Mouse (Mus musculus) hindbrain, embryonic 11.5 days (tissue): Measurements from ENCODE around the gene Elmo2. TPM values are rescaled to one million over a fixed set of nuclear protein-coding genes. Genes with fewer than 3 reads are reported as not detected.

Experiments
- ATAC-seq: fragments of 200-750 bp; cut with Nextera tagmentation; 2 replicates; pipeline ENCODE4 v1.8.0; 2017; ENCODE audit warnings: mild to moderate bottlenecking, moderate TSS enrichment, moderate library complexity; ENCODE audit not compliant: low FRiP score
- DNase-seq: peaks from one replicate; pipeline ENCODE4 v3.0.0-alpha.2; 2015; ENCODE audit warnings: low spot score
- H3K27ac ChIP-seq: fragments of 300-500 bp; sonication (generic); 2 replicates; pipeline ENCODE4 v1.5.1; 2014; ENCODE audit warnings: mild to moderate bottlenecking, low read depth, low read length
- H3K27me3 ChIP-seq: fragments of 300-500 bp; sonication (generic); 2 replicates; pipeline ENCODE4 v1.6.1; 2014; ENCODE audit warnings: mild to moderate bottlenecking, low read length, moderate library complexity, mixed read lengths; ENCODE audit not compliant: control insufficient read depth, insufficient read depth
- H3K36me3 ChIP-seq: fragments of 300-500 bp; sonication (generic); 2 replicates; pipeline ENCODE4 v1.6.1; 2014; ENCODE audit warnings: mild to moderate bottlenecking, low read length, moderate library complexity, mixed read lengths; ENCODE audit not compliant: control insufficient read depth, insufficient read depth
- H3K4me1 ChIP-seq: fragments of 300-500 bp; sonication (generic); replicated peaks from 2 replicates; pipeline ENCODE4 v1.6.1; 2014; ENCODE audit warnings: low read length, mixed read lengths; ENCODE audit not compliant: control insufficient read depth, insufficient read depth
- H3K4me2 ChIP-seq: fragments of 300-500 bp; sonication (generic); replicated peaks from 2 replicates; pipeline ENCODE4 v1.6.1; 2014; ENCODE audit warnings: mild to moderate bottlenecking, low read depth, low read length
- H3K4me3 ChIP-seq: fragments of 300-500 bp; sonication (generic); 2 replicates; pipeline ENCODE4 v1.5.1; 2014; ENCODE audit warnings: low read depth, low read length
- H3K9ac ChIP-seq: fragments of 300-500 bp; sonication (generic); 2 replicates; pipeline ENCODE4 v1.6.1; 2014; ENCODE audit warnings: low read depth, low read length
- H3K9me3 ChIP-seq: fragments of 300-500 bp; sonication (generic); 2 replicates; pipeline ENCODE4 v1.6.1; 2016; ENCODE audit warnings: low read length; ENCODE audit not compliant: control insufficient read depth
- WGBS: fragments of 180-500 bp; shearing (Covaris S2); extraction: QIAGEN DNeasy Blood & Tissue Kit; methylation state at CpG from one replicate; pipeline ENCODE4 v1.1.7; 2014; 5-methylcytosine and 5-hydroxymethylcytosine counted together
- polyA plus RNA-seq: library from polyadenylated mRNA; unstranded; fragments of >200 nt; fragmentation: Nextera tagmentation; extraction: Ambion mirVana; gene quantifications from 2 replicates; pipeline ENCODE4 v1.2.1, GENCODE M21; 2014

Elmo2 gene
- polyA plus RNA-seq, 1 experiment from 2014 or later = 76.7 TPM

GRCm38 (mm10) chr2:165320531-165321150 lies 5.6 kb downstream of the Elmo2 start:
- H3K4me1 ChIP-seq = peaks cover 40% of the 10 kb centered on the region
- no peaks in the 10 kb centered on the region for H3K9me3 ChIP-seq
- H3K9ac ChIP-seq = no peak overlapping the region
- ATAC-seq (no peak), DNase-seq (no peak)
- WGBS = 72% methylated on average over 12 of the region's 12 CpGs
- no peak overlapping the region for H3K4me2 ChIP-seq
- no peak overlapping the region for H3K4me3 ChIP-seq
- no peaks in the 10 kb centered on the region for H3K36me3 ChIP-seq
- H3K27ac ChIP-seq = no peak overlapping the region
- H3K27me3 ChIP-seq = no peaks in the 10 kb centered on the region

DNA sequence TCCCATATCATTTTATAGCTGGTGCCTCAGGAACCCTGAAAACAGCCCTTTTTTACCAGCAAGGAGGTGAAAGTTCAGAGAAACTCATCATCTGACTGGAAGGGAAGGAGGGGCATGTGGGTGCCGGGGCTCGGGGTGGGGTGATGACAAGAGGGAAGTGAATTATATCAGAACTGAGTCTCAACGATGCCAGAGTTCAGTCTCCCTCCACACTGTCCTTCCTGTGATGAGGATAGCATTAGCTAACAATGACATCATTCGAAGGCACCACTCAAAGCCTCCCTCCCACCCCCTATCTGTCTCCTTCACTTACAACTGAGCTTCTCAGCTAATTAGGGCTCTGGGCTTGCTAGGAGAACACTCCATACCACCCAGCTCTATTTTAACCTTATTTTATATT lies 6.8 kb downstream of the Elmo2 start:
- H3K36me3 ChIP-seq = peaks cover 2% of the 10 kb centered on the region; the same call in 1 of the 2 replicates
- no peak overlapping the region for H3K4me2 ChIP-seq
- H3K27ac ChIP-seq = no peak overlapping the region
- DNase-seq (no peak), ATAC-seq (no peak)
- WGBS = 80% methylated on average over 4 of the region's 4 CpGs
- H3K9me3 ChIP-seq = no peaks in the 10 kb centered on the region
- no peak overlapping the region for H3K9ac ChIP-seq
- H3K4me1 ChIP-seq = peaks cover 36% of the 10 kb centered on the region
- no peak overlapping the region for H3K4me3 ChIP-seq
- no peaks in the 10 kb centered on the region for H3K27me3 ChIP-seq

DNA sequence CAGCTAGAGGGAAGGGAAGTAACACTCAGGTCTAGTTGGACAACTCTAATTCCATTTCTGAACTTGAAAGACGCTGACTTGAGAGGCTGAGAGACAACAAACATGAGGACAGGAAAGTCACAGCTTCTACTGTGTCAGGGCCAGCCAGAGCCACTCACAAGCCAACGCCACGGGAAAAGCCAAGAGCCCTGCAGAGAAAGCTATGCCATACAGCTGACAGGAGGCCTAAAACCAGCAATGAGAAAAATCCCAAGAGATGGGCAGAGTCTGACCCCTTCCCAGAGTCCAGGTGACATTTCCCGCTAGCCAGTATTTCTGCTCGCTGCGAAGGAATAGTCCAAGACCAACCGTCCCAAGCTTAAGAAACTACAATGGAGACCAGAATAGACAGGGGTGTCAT lies 7.3 kb downstream of the Elmo2 start:
- 82% methylated on average over 7 of the region's 7 CpGs for WGBS
- Histone ChIP-seq H3K4me1 (peaks cover 36% of the 10 kb centered on the region), H3K36me3 (peaks cover 2% of the 10 kb centered on the region; the same call in 1 of the 2 replicates), H3K9me3 (no peaks in the 10 kb centered on the region), H3K4me3 (no peak overlapping the region), H3K27ac (no peak overlapping the region), H3K4me2 (no peak overlapping the region), H3K9ac (no peak overlapping the region), H3K27me3 (no peaks in the 10 kb centered on the region)
- ATAC-seq = no peak
- DNase-seq = no peak

GRCm38 (mm10) chr2:165317621-165318263 lies 8.5 kb downstream of the Elmo2 start:
- no peaks in the 10 kb centered on the region for H3K27me3 ChIP-seq
- WGBS = 52% methylated on average over 16 of the region's 16 CpGs
- no peak for DNase-seq

GRCm38 (mm10) chr2:165316837-165317473 lies 9.3 kb downstream of the Elmo2 start:
- DNase-seq (peak; percentile 91), ATAC-seq (peak; percentile 95)
- Histone ChIP-seq H3K9me3 (no peaks in the 10 kb centered on the region), H3K27me3 (no peaks in the 10 kb centered on the region), H3K36me3 (peaks cover 2% of the 10 kb centered on the region; the same call in 1 of the 2 replicates), H3K4me2 (peak overlapping the region; percentile 28; the same call in 1 of the 2 replicates), H3K4me3 (no peak overlapping the region), H3K9ac (peak overlapping the region; percentile 42; the same call in 1 of the 2 replicates), H3K4me1 (peaks cover 36% of the 10 kb centered on the region), H3K27ac (peak overlapping the region; percentile 95)
- 6% methylated on average over 9 of the region's 9 CpGs for WGBS

More at GRCm38 (mm10) chr2:165317621-165318263, 8.5 kb downstream of the Elmo2 start:
- Histone ChIP-seq H3K4me1 (peaks cover 36% of the 10 kb centered on the region), H3K27ac (peak overlapping the region; percentile 95), H3K4me3 (no peak overlapping the region), H3K36me3 (peaks cover 2% of the 10 kb centered on the region; the same call in 1 of the 2 replicates), H3K4me2 (peak overlapping the region; percentile 28; the same call in 1 of the 2 replicates), H3K9me3 (no peaks in the 10 kb centered on the region), H3K9ac (peak overlapping the region; percentile 15; the same call in 1 of the 2 replicates)
- ATAC-seq = 0 out of 2 replicates have a peak, but pooled peaks have one; percentile 1

DNA sequence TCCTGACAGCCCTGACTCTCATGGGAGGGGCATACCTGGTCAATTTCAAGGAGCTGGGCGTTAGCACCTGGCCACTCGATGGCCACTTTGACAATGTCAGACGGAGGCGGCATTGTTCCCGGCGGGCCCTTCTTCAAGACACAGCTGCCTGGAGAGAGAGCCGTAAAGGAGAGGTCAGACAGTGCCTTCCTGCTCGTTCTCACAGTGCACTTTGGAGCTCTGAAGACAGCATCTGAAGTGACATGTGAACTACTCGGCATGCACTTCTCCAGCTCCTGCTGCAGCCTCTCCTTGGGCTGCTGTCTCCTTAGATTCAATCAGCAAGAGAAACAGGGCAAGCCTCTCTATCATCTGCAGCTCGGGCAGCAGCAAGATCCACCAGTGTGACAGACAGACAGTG lies 10.1 kb downstream of the Elmo2 start:
- ATAC-seq = 0 out of 2 replicates have a peak, but pooled peaks have one; percentile 3
- no peaks in the 10 kb centered on the region for H3K27me3 ChIP-seq
- H3K4me1 ChIP-seq = peaks cover 30% of the 10 kb centered on the region

DNA sequence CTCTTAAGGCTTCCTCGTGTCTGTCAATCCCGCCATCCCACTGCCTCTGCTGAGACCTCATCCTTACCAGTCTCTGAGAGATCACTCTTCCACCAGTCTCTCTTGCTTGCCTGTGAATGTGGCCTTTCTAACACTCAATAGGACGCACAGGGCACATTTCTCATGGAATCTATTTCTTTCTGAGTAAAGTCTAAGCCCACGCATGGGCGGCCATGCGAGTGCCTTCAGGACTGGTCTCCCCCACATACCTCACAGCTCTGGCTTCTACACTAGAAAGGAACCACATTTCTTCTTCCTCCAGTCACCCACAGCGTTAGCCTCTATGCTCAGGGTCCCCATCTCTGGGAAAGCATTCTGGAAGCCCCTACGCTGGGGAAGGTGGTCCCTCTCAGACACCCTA lies 12.1 kb downstream of the Elmo2 start:
- H3K27me3 ChIP-seq = no peaks in the 10 kb centered on the region
- no peaks in the 10 kb centered on the region for H3K9me3 ChIP-seq
- no peak overlapping the region for H3K9ac ChIP-seq
- no peak overlapping the region for H3K4me2 ChIP-seq
- peaks cover 29% of the 10 kb centered on the region for H3K4me1 ChIP-seq
- WGBS = 91% methylated on average over 8 of the region's 8 CpGs
- no peak overlapping the region for H3K27ac ChIP-seq
- peaks cover 5% of the 10 kb centered on the region; the same call in 1 of the 2 replicates for H3K36me3 ChIP-seq
- DNase-seq (no peak), ATAC-seq (no peak)
- H3K4me3 ChIP-seq = no peak overlapping the region

More for the DNA sequence above, 10.1 kb downstream of the Elmo2 start:
- Histone ChIP-seq H3K27ac (peak overlapping the region; percentile 95), H3K4me3 (no peak overlapping the region), H3K36me3 (peaks cover 5% of the 10 kb centered on the region; the same call in 1 of the 2 replicates), H3K9ac (peak overlapping the region; percentile 42; the same call in 1 of the 2 replicates), H3K4me2 (peak overlapping the region; percentile 15; the same call in 1 of the 2 replicates), H3K9me3 (no peaks in the 10 kb centered on the region)
- WGBS = 50% methylated on average over 10 of the region's 10 CpGs
- no peak for DNase-seq

- Histone ChIP-seq H3K27me3 (no peaks in the 10 kb centered on the region), H3K4me2 (no peak overlapping the region), H3K4me1 (peaks cover 16% of the 10 kb centered on the region), H3K9ac (no peak overlapping the region), H3K36me3 (peaks cover 5% of the 10 kb centered on the region; the same call in 1 of the 2 replicates), H3K4me3 (no peak overlapping the region), H3K9me3 (no peaks in the 10 kb centered on the region), H3K27ac (no peak overlapping the region)
- no peak for DNase-seq
- WGBS = 77% methylated on average over 7 of the region's 7 CpGs
- no peak for ATAC-seq
Observed at GRCm38 (mm10) chr2:165312381-165312780, 13.9 kb downstream of the Elmo2 start.
